Mouse (Mus musculus): ENCODE measurements around the gene Rasl10a. TPM values are rescaled to one million over a fixed set of nuclear protein-coding genes. Genes with fewer than 3 reads are reported as not detected.

The Rasl10a gene
- 10 to 100 TPM; 71.6 to 84.3 TPM for total RNA-seq (2021)
- long read RNA-seq, experiment 1, transcript Rasl10a-201 (3 exons, 1,110 nt), result major isoform, 35 of 71 reads
- long read RNA-seq, experiment 1, partial matches to known transcripts, result 21 of 71 reads
- long read RNA-seq, experiment 1, other reads (novel, unspliced or antisense), result 15 of 71 reads
- long read RNA-seq, experiment 2, transcript Rasl10a-201 (3 exons, 1,110 nt), result major isoform, 25 of 50 reads
- long read RNA-seq, experiment 2, partial matches to known transcripts, result 11 of 50 reads
- long read RNA-seq, experiment 2, other reads (novel, unspliced or antisense), result 14 of 50 reads

GRCm38 (mm10) chr11:5057856-5058641, at the start of gene Rasl10a:
Gene Rasl10a (plus strand): TSS chr11:5058128.
- DNase-seq (ENCODE audit: extremely low spot score in 1 of 2, low spot score in 2 of 2), result peak; percentile 59 to 63
- peak within 1 kb of the TSS; percentile 95 for H3K27ac ChIP-seq
- intact Hi-C loops (cut with DNase I), result no loop called here
- no peak for TF ChIP-seq CTCF (IDR thresholded peaks at IDR 0.05)
- peak within 1 kb of the TSS; percentile 72 for H3K4me3 ChIP-seq

GRCm38 (mm10) chr11:5008867-5009266, 49.1 kb upstream of the Rasl10a start:
- intact Hi-C loops (cut with DNase I), result no loop called here
- TF ChIP-seq CTCF (IDR thresholded peaks at IDR 0.05), result no peak
- peak overlapping the region; percentile 47; the same call in 1 of the 2 replicates for H3K27ac ChIP-seq
- no peak overlapping the region for H3K4me3 ChIP-seq
- no peak for DNase-seq (ENCODE audit: extremely low spot score in 1 of 2, low spot score in 2 of 2)

GRCm38 (mm10) chr11:5009354-5010074, 48.4 kb upstream of the Rasl10a start:
- no peak for DNase-seq (ENCODE audit: extremely low spot score in 1 of 2, low spot score in 2 of 2)
- no peak for TF ChIP-seq CTCF (IDR thresholded peaks at IDR 0.05)
- no peak overlapping the region for H3K4me3 ChIP-seq
- intact Hi-C loops (cut with DNase I), result no loop called here
- peak overlapping the region; percentile 47 for H3K27ac ChIP-seq

GRCm38 (mm10) chr11:5010205-5010604, 47.7 kb upstream of the Rasl10a start:
- Histone ChIP-seq H3K4me3 (no peak overlapping the region), H3K27ac (no peak overlapping the region)
- no peak for DNase-seq (ENCODE audit: extremely low spot score in 1 of 2, low spot score in 2 of 2)
- intact Hi-C loops (cut with DNase I), result no loop called here
- no peak for TF ChIP-seq CTCF (IDR thresholded peaks at IDR 0.05)

GRCm38 (mm10) chr11:5011480-5011879, 46.4 kb upstream of the Rasl10a start:
- DNase-seq (ENCODE audit: extremely low spot score in 1 of 2, low spot score in 2 of 2), result no peak
- intact Hi-C loops (cut with DNase I), result no loop called here
- H3K27ac ChIP-seq, result no peak overlapping the region
- H3K4me3 ChIP-seq, result no peak overlapping the region
- TF ChIP-seq CTCF (IDR thresholded peaks at IDR 0.05), result no peak

- Histone ChIP-seq H3K27ac (0 out of 2 replicates have a peak overlapping the region, but pooled peaks have one; percentile 32), H3K4me3 (no peak overlapping the region)
- no peak for DNase-seq (ENCODE audit: extremely low spot score in 1 of 2, low spot score in 2 of 2)
- TF ChIP-seq CTCF (IDR thresholded peaks at IDR 0.05), result no peak
- intact Hi-C loops (cut with DNase I), result no loop called here
Measured at GRCm38 (mm10) chr11:5012213-5012715, 45.7 kb upstream of the Rasl10a start.

- H3K4me3 ChIP-seq, result no peak overlapping the region
- intact Hi-C loops (cut with DNase I), result loop anchor here (1.0 kb wide), 1 partner anchor 50 kb away; the partner anchor contains the start of gene Gas2l1
- H3K27ac ChIP-seq, result no peak overlapping the region
- DNase-seq (ENCODE audit: extremely low spot score in 1 of 2, low spot score in 2 of 2), result peak; percentile 66 to 76
- peak; percentile 81 for TF ChIP-seq CTCF (IDR thresholded peaks at IDR 0.05)
Measured at GRCm38 (mm10) chr11:5015720-5016119, 42.2 kb upstream of the Rasl10a start.

- Histone ChIP-seq H3K27ac (no peak overlapping the region), H3K4me3 (no peak overlapping the region)
- no peak for DNase-seq (ENCODE audit: extremely low spot score in 1 of 2, low spot score in 2 of 2)
- TF ChIP-seq CTCF (IDR thresholded peaks at IDR 0.05), result no peak
- intact Hi-C loops (cut with DNase I), result no loop called here
Measured at GRCm38 (mm10) chr11:5016286-5016685, 41.6 kb upstream of the Rasl10a start.

GRCm38 (mm10) chr11:5017506-5017905, 40.4 kb upstream of the Rasl10a start:
- H3K27ac ChIP-seq, result no peak overlapping the region
- DNase-seq (ENCODE audit: extremely low spot score in 1 of 2, low spot score in 2 of 2), result peak in 1 of 2 experiments; percentile 43
- peak; percentile 62 for TF ChIP-seq CTCF (IDR thresholded peaks at IDR 0.05)
- intact Hi-C loops (cut with DNase I), result no loop called here
- no peak overlapping the region for H3K4me3 ChIP-seq

GRCm38 (mm10) chr11:5025108-5025507, 32.8 kb upstream of the Rasl10a start:
- H3K27ac ChIP-seq, result no peak overlapping the region
- intact Hi-C loops (cut with DNase I), result no loop called here
- TF ChIP-seq CTCF (IDR thresholded peaks at IDR 0.05), result no peak
- no peak for DNase-seq (ENCODE audit: extremely low spot score in 1 of 2, low spot score in 2 of 2)
- H3K4me3 ChIP-seq, result no peak overlapping the region

- Histone ChIP-seq H3K4me3 (no peak overlapping the region), H3K27ac (peak overlapping the region; percentile 63)
- TF ChIP-seq CTCF (IDR thresholded peaks at IDR 0.05), result no peak
- DNase-seq (ENCODE audit: extremely low spot score in 1 of 2, low spot score in 2 of 2), result peak; percentile 31 to 57
- intact Hi-C loops (cut with DNase I), result loop anchor here (1.0 kb wide), 1 partner anchor 18 kb away; no protein-coding TSS in a partner anchor
Measured at GRCm38 (mm10) chr11:5028228-5028627, 29.7 kb upstream of the Rasl10a start.
